In the genomic region with DNA sequence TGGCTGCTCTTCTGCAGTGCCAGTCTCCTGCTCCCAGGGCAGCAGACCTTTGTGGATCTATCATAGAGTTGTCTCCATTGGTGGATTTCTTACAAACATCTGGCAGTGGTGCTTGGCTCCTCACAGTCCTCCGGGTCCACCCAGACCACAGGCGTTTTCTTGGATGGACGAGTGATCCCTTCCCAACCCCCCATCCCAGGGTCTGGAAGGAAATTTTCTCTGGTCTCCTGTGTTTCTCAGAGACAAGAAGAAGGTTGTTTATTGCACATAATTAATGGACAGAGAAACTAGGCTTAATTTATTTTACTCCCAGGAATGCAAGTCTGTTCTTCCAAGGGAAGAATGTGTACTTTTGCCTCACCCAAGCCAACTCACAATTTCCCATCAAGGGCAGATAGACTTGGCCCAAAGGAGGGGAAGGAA, we compare ENCODE assay signal across 16 mouse cellular contexts.
DNase-seq lines count a peak whose midpoint lies in the region; ATAC-seq and TF ChIP-seq lines count a peak whose summit lies in the region.
"Had no signal": no experiment of that assay in that cellular context is flagged by ENCODE, and none has a peak within 500 bp of the region (broad histone marks: within the 10 kb centered on the region; RNA-seq: fewer than 3 reads in every experiment).

No protein-coding gene starts in this region.

- 0 out of 2 replicates have a peak, but pooled peaks have one; percentile 32 for TF ChIP-seq EP300 in lung, postnatal 0 days (IDR thresholded peaks at IDR 0.05)

- H3K27ac ChIP-seq in heart, embryonic 10.5 days: no peak overlapping the region
- 0 out of 2 replicates have a peak overlapping the region, but pooled peaks have one; percentile 1 for H3K27ac ChIP-seq in lung, postnatal 0 days (ENCODE audit: low read length)
- peak overlapping the region; percentile 44 for H3K27ac ChIP-seq in stomach, embryonic 16.5 days (ENCODE audit: low read length)
- H3K27ac ChIP-seq: heart, embryonic 13.5 days; liver, embryonic 13.5 days had no signal

- ATAC-seq in lung, postnatal 0 days: peak; percentile 35
- ATAC-seq in stomach, embryonic 16.5 days (ENCODE audit: insufficient read depth, low FRiP score): peak; percentile 76; the same call in 1 of the 2 replicates

- no peak overlapping the region for H3K9ac ChIP-seq in lung, postnatal 0 days (replicated peaks; ENCODE audit: low read depth)
- no peak overlapping the region for H3K9ac ChIP-seq in stomach, embryonic 16.5 days (ENCODE audit: low read length)
- H3K9ac ChIP-seq: heart, embryonic 13.5 days; liver, embryonic 13.5 days had no signal

- H3K4me3 ChIP-seq in heart, embryonic 10.5 days: no peak overlapping the region
- H3K4me3 ChIP-seq in lung, postnatal 0 days (ENCODE audit: low read depth, low read length): no peak overlapping the region
- no peak overlapping the region for H3K4me3 ChIP-seq in stomach, embryonic 16.5 days (replicated peaks; ENCODE audit: low read length)
- H3K4me3 ChIP-seq: heart, embryonic 13.5 days; liver, embryonic 13.5 days; megakaryocyte, embryonic 14.5 days had no signal

- no peak for TF ChIP-seq CTCF in lung, postnatal 0 days (IDR thresholded peaks at IDR 0.05)

- intact Hi-C loops in gastrocnemius, postnatal 14 days (cut with DNase I; ENCODE audit: low total_unique reads): no loop called here

- no peaks in the 10 kb centered on the region for H3K9me3 ChIP-seq in heart, embryonic 10.5 days
- H3K9me3 ChIP-seq in lung, postnatal 0 days (ENCODE audit: low read length): no peaks in the 10 kb centered on the region
- H3K9me3 ChIP-seq in stomach, embryonic 16.5 days (replicated peaks; ENCODE audit: control insufficient read depth, low read length): no peaks in the 10 kb centered on the region
- H3K9me3 ChIP-seq: heart, embryonic 13.5 days; liver, embryonic 13.5 days; megakaryocyte, embryonic 14.5 days had no signal

- H3K4me1 ChIP-seq in heart, embryonic 10.5 days: 0 out of 2 replicates have a peak, but pooled peaks cover under 1% of the 10 kb centered on the region
- peaks cover 3% of the 10 kb centered on the region; the same call in 1 of the 2 replicates for H3K4me1 ChIP-seq in lung, postnatal 0 days (ENCODE audit: insufficient read depth, low read depth, low read length)
- H3K4me1 ChIP-seq in stomach, embryonic 16.5 days (ENCODE audit: control insufficient read depth, insufficient read depth, low read length): peaks cover 25% of the 10 kb centered on the region
- H3K4me1 ChIP-seq: liver, embryonic 13.5 days; megakaryocyte, embryonic 14.5 days had no signal

- no peak overlapping the region for H3K4me2 ChIP-seq in lung, postnatal 0 days (replicated peaks; ENCODE audit: low read depth, low read length)
- no peak overlapping the region for H3K4me2 ChIP-seq in stomach, embryonic 16.5 days (ENCODE audit: low read depth, low read length)
- H3K4me2 ChIP-seq: heart, embryonic 13.5 days; liver, embryonic 13.5 days had no signal

- DNase-seq in heart, adult 11 months: peak; percentile 84
- DNase-seq in heart, embryonic 10.5 days (ENCODE audit: low spot score): no peak
- DNase-seq in lung, postnatal 0 days (ENCODE audit: low spot score): peak; percentile 57
- DNase-seq in lung, postnatal 36 days: no peak
- peak; percentile 41 for DNase-seq in gastrocnemius, postnatal 14 days
- DNase-seq in T-cell, adult 2 months (ENCODE audit: low spot score): no peak
- DNase-seq: adrenal gland, adult 8-10 months; B cell, adult 2 months; cerebellum, adult 8-10 months; embryo, embryonic 11 days; kidney, adult 11 months; liver, embryonic 13.5 days; thymus, postnatal 25 days had no signal

- H3K27me3 ChIP-seq in heart, embryonic 10.5 days (ENCODE audit: insufficient read depth, poor library complexity, severe bottlenecking): no peaks in the 10 kb centered on the region
- no peaks in the 10 kb centered on the region for H3K27me3 ChIP-seq in lung, postnatal 0 days (replicated peaks; ENCODE audit: insufficient read depth, low read length)
- H3K27me3 ChIP-seq in stomach, embryonic 16.5 days (ENCODE audit: control insufficient read depth, insufficient read depth, low read length): no peaks in the 10 kb centered on the region
- H3K27me3 ChIP-seq: heart, embryonic 13.5 days; liver, embryonic 13.5 days; megakaryocyte, embryonic 14.5 days had no signal

- 81% methylated on average over 3 of the region's 3 CpGs for WGBS in heart, embryonic 10.5 days
- WGBS in lung, postnatal 0 days: 48% methylated on average over 3 of the region's 3 CpGs
- 49% methylated on average over 3 of the region's 3 CpGs for WGBS in stomach, embryonic 16.5 days

- H3K36me3 ChIP-seq in heart, embryonic 10.5 days: no peaks in the 10 kb centered on the region
- H3K36me3 ChIP-seq in lung, postnatal 0 days (ENCODE audit: insufficient read depth, low read length): no peaks in the 10 kb centered on the region
- no peaks in the 10 kb centered on the region for H3K36me3 ChIP-seq in stomach, embryonic 16.5 days (ENCODE audit: control insufficient read depth, insufficient read depth, low read length)
- H3K36me3 ChIP-seq: heart, embryonic 13.5 days; liver, embryonic 13.5 days had no signal

Comparison
In these comparisons a context has a peak if more than half of its experiments do, and no peak if none do; other contexts are left out.
1. DNase-seq: peak in heart, adult 11 months (single experiment), lung, postnatal 0 days (single experiment) and gastrocnemius, postnatal 14 days (single experiment); none in heart, embryonic 10.5 days (single experiment), lung, postnatal 36 days (single experiment) and T-cell, adult 2 months (single experiment).